Mouse (Mus musculus) bone marrow macrophage, adult 2 months (primary cell): ENCODE data around the gene Clec2d.

Source experiments
- CTCF ChIP-seq: IDR thresholded peaks from 2 replicates; pipeline ENCODE4 v1.5.1; 2012; ENCODE audit warnings: low read depth, mild to moderate bottlenecking, low read length, moderate library complexity
- POLR2A ChIP-seq: IDR thresholded peaks from 2 replicates; pipeline ENCODE4 v1.6.1; 2012; ENCODE audit warnings: mild to moderate bottlenecking, low read depth, low read length, borderline replicate concordance

- TF ChIP-seq POLR2A (no peak), CTCF (no peak)
These were observed 6.2 kb downstream of the Clec2d start for GRCm38 (mm10) chr6:129186457-129187199.
